Mouse (Mus musculus): Measurements from ENCODE around the gene Npas3. TPM values are rescaled to one million over a fixed set of nuclear protein-coding genes. Genes with fewer than 3 reads are reported as not detected.

The Npas3 gene
- polyA plus RNA-seq, 1 experiment from 2014 or later: 3.7 TPM

DNA sequence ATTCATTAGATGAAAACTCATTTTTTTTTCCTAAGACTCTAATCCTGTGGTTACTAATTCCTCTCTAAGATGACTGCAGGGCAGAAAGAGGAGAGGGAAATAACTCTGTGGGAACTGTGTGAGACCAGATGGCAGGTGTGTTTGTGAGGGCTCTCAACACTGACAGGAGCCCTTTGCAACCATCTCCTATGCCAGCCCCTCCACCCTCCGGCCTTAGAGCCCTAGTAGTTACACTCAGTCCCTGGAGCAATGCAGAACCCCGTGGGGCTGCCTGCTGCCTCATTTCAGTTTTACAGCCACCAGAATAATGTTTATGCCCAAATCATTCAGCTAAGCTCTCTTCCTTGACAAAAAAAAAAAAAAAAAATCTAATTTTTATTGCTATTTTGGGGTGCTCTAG, 604.0 kb downstream of the Npas3 start:
- Histone ChIP-seq H3K4me2 (ENCODE audit: low read length) (no peak overlapping the region), H3K36me3 (ENCODE audit: control insufficient read depth, insufficient read depth, low read length) (no peaks in the 10 kb centered on the region), H3K4me3 (ENCODE audit: low read depth, low read length) (no peak overlapping the region), H3K27me3 (replicated peaks; ENCODE audit: control insufficient read depth, insufficient read depth, low read length) (no peaks in the 10 kb centered on the region), H3K4me1 (replicated peaks; ENCODE audit: control insufficient read depth, insufficient read depth, low read length) (no peaks in the 10 kb centered on the region), H3K9me3 (ENCODE audit: control insufficient read depth, low read length) (no peaks in the 10 kb centered on the region), H3K27ac (ENCODE audit: low read depth) (no peak overlapping the region), H3K9ac (ENCODE audit: low read length) (no peak overlapping the region)
- DNase-seq (ENCODE audit: low spot score) (no peak), ATAC-seq (replicated peaks; ENCODE audit: low FRiP score, low TSS enrichment, low read depth) (no peak)
- WGBS: 72% methylated on average over 2 of the region's 2 CpGs

DNA sequence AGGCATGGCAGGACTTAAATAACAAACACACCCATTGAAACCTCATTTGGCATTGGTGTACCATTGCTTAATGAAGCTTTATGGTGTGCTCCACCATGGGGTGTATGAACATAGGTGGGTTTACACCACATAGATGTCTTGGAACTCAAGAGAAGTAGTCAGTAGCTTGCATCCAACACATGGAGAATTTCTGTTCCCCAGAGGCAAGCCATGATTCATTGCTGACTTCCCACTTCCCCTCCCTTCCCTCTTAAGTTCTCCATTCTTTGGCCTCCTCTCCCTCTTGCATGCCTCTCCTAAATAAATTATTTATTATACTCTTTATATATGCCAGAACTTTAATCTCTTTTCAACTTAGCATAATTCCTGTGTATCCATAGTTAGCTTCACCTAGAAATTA, 611.7 kb downstream of the Npas3 start:
- no peak overlapping the region for H3K4me2 ChIP-seq (ENCODE audit: low read length)
- DNase-seq (ENCODE audit: low spot score) (no peak), ATAC-seq (replicated peaks; ENCODE audit: low FRiP score, low TSS enrichment, low read depth) (no peak)
- no peak overlapping the region for H3K4me3 ChIP-seq (ENCODE audit: low read depth, low read length)
- H3K9ac ChIP-seq (ENCODE audit: low read length): no peak overlapping the region
- H3K4me1 ChIP-seq (replicated peaks; ENCODE audit: control insufficient read depth, insufficient read depth, low read length): no peaks in the 10 kb centered on the region
- no peaks in the 10 kb centered on the region for H3K9me3 ChIP-seq (ENCODE audit: control insufficient read depth, low read length)
- no peak overlapping the region for H3K27ac ChIP-seq (ENCODE audit: low read depth)
- H3K27me3 ChIP-seq (replicated peaks; ENCODE audit: control insufficient read depth, insufficient read depth, low read length): no peaks in the 10 kb centered on the region
- no peaks in the 10 kb centered on the region for H3K36me3 ChIP-seq (ENCODE audit: control insufficient read depth, insufficient read depth, low read length)

DNA sequence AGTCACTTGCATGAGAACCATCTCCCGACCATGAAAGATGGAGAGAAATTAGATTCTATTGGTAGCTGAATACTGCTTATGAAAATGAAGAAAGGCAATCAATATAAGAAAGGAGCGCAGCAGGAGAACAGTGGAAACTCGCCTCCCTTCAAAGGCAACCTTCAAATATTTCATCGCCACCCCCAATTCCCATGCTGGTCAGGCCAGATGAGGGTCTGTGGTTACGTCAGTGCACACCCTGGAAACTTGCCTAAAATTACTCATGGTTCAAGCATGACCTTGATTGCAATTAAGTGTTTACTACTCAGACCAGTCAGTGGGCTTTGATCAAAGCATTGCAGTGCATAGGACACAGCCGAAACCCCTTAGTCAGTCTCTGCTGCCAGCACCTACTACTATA, 613.8 kb downstream of the Npas3 start:
- no peaks in the 10 kb centered on the region for H3K4me1 ChIP-seq (replicated peaks; ENCODE audit: control insufficient read depth, insufficient read depth, low read length)
- H3K4me2 ChIP-seq (ENCODE audit: low read length): no peak overlapping the region
- H3K4me3 ChIP-seq (ENCODE audit: low read depth, low read length): no peak overlapping the region
- H3K36me3 ChIP-seq (ENCODE audit: control insufficient read depth, insufficient read depth, low read length): no peaks in the 10 kb centered on the region
- DNase-seq (ENCODE audit: low spot score) (no peak), ATAC-seq (replicated peaks; ENCODE audit: low FRiP score, low TSS enrichment, low read depth) (no peak)
- H3K9ac ChIP-seq (ENCODE audit: low read length): no peak overlapping the region
- WGBS: 83% methylated on average over 6 of the region's 6 CpGs
- H3K27ac ChIP-seq (ENCODE audit: low read depth): no peak overlapping the region
- no peaks in the 10 kb centered on the region for H3K27me3 ChIP-seq (replicated peaks; ENCODE audit: control insufficient read depth, insufficient read depth, low read length)
- no peaks in the 10 kb centered on the region for H3K9me3 ChIP-seq (ENCODE audit: control insufficient read depth, low read length)

DNA sequence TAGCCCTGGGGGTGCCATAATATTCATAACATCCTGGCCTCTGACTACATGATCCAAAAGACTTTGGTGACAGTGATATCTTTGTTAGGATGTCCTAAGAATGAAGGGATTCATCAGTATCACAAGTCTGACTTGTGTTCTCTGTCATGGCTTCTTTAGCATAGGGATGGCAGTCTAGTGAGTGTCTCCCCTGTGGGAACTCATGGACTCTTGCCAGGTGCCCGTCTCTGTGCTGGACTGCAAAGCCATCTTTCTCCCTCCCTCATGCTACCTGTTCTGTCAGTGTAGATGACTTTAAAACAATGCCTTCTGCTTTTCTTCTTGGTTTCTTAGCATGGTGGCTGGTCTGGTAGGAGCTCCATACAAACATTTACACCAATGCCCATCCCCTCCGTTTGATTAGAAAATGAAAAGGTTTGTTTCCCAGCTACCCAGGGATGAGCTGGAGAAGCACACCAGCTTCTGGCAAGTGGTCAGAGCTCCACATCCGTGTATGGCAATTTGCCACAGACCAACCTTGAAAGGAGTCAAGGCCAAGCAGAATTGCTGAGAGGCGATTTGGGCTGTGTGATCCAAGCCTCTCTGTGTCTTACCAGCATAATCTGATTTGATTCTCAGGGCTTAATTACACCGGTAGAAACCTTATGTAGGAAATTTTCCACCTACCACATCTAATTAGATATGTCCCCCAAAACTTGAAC, 616.1 kb downstream of the Npas3 start:
- Histone ChIP-seq H3K9ac (ENCODE audit: low read length) (no peak overlapping the region), H3K4me1 (replicated peaks; ENCODE audit: control insufficient read depth, insufficient read depth, low read length) (no peaks in the 10 kb centered on the region), H3K4me3 (ENCODE audit: low read depth, low read length) (no peak overlapping the region), H3K9me3 (ENCODE audit: control insufficient read depth, low read length) (no peaks in the 10 kb centered on the region), H3K36me3 (ENCODE audit: control insufficient read depth, insufficient read depth, low read length) (no peaks in the 10 kb centered on the region), H3K4me2 (ENCODE audit: low read length) (no peak overlapping the region), H3K27me3 (replicated peaks; ENCODE audit: control insufficient read depth, insufficient read depth, low read length) (no peaks in the 10 kb centered on the region), H3K27ac (ENCODE audit: low read depth) (no peak overlapping the region)
- 76% methylated on average over 5 of the region's 5 CpGs for WGBS
- ATAC-seq (replicated peaks; ENCODE audit: low FRiP score, low TSS enrichment, low read depth) (no peak), DNase-seq (ENCODE audit: low spot score) (no peak)

DNA sequence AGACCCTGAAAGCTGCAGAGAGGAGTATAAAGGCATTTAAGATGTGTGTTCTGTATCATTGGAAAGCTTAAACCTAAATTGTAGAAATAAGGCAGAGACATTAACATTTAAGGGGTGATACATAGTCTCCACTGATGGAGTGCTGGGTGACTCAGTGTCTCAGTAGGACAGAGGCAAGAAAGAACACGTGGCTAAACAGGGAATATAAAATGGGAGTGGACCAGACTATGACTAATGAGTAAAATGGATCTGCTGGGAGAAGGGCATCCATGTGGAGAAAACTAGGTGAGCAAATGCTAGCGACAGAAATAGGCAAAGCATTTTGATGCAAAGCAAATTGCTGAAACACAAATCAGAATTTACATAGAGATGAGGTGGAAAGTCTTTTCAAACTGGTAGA, 617.2 kb downstream of the Npas3 start:
- DNase-seq (ENCODE audit: low spot score) (no peak), ATAC-seq (replicated peaks; ENCODE audit: low FRiP score, low TSS enrichment, low read depth) (no peak)
- Histone ChIP-seq H3K9ac (ENCODE audit: low read length) (no peak overlapping the region), H3K9me3 (ENCODE audit: control insufficient read depth, low read length) (no peaks in the 10 kb centered on the region), H3K27me3 (replicated peaks; ENCODE audit: control insufficient read depth, insufficient read depth, low read length) (no peaks in the 10 kb centered on the region), H3K27ac (ENCODE audit: low read depth) (no peak overlapping the region), H3K4me2 (ENCODE audit: low read length) (no peak overlapping the region), H3K4me3 (ENCODE audit: low read depth, low read length) (no peak overlapping the region), H3K4me1 (replicated peaks; ENCODE audit: control insufficient read depth, insufficient read depth, low read length) (no peaks in the 10 kb centered on the region), H3K36me3 (ENCODE audit: control insufficient read depth, insufficient read depth, low read length) (no peaks in the 10 kb centered on the region)
- WGBS: 64% methylated on average over 2 of the region's 2 CpGs

DNA sequence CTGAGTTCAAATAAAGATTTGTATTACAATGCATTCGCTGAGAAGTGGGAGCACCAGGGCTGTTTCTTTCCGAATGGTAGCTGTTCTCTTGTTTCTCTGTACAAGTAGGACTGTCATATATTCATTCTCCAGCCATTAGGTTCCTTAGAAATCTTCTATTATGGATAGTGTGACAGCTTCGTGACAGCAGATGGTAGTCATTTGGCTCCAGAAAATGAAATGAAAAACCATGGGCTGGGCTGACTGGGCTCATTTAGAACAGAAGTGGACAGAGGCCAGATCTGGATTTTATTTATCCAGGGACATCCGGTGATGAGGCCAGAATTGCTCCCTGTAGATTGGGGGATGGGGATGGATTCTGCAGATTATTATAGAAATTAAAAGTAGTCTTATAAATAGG, 621.5 kb downstream of the Npas3 start:
- no peak for DNase-seq (ENCODE audit: low spot score)
- Histone ChIP-seq H3K9me3 (ENCODE audit: control insufficient read depth, low read length) (no peaks in the 10 kb centered on the region), H3K4me2 (ENCODE audit: low read length) (no peak overlapping the region), H3K4me3 (ENCODE audit: low read depth, low read length) (no peak overlapping the region), H3K9ac (ENCODE audit: low read length) (no peak overlapping the region), H3K4me1 (replicated peaks; ENCODE audit: control insufficient read depth, insufficient read depth, low read length) (no peaks in the 10 kb centered on the region), H3K36me3 (ENCODE audit: control insufficient read depth, insufficient read depth, low read length) (no peaks in the 10 kb centered on the region), H3K27me3 (replicated peaks; ENCODE audit: control insufficient read depth, insufficient read depth, low read length) (no peaks in the 10 kb centered on the region), H3K27ac (ENCODE audit: low read depth) (no peak overlapping the region)
- 69% methylated on average over 4 of the region's 4 CpGs for WGBS
- ATAC-seq (replicated peaks; ENCODE audit: low FRiP score, low TSS enrichment, low read depth): no peak

DNA sequence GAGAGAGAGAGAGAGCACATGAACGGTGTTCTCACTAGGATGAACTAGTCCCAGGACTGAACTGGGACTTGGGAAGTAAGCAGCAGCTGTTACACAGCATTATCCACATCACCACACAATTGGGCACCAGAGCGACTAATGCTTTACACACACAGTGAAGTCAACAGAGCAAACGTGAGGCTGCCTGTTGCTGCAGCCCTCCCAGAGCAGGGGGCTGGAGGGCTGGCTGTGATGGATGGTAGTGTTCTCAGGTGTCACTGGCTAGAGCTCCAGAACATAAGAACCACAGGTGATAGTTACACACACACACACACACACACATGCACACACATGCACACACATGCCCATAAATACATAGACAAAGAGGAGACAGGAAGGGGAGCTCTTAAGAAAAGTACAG, 626.7 kb downstream of the Npas3 start:
- Histone ChIP-seq H3K27ac (ENCODE audit: low read depth) (no peak overlapping the region), H3K36me3 (ENCODE audit: control insufficient read depth, insufficient read depth, low read length) (no peaks in the 10 kb centered on the region), H3K9me3 (ENCODE audit: control insufficient read depth, low read length) (no peaks in the 10 kb centered on the region), H3K4me2 (ENCODE audit: low read length) (no peak overlapping the region), H3K9ac (ENCODE audit: low read length) (no peak overlapping the region), H3K4me3 (ENCODE audit: low read depth, low read length) (no peak overlapping the region), H3K4me1 (replicated peaks; ENCODE audit: control insufficient read depth, insufficient read depth, low read length) (no peaks in the 10 kb centered on the region), H3K27me3 (replicated peaks; ENCODE audit: control insufficient read depth, insufficient read depth, low read length) (no peaks in the 10 kb centered on the region)
- DNase-seq (ENCODE audit: low spot score) (no peak), ATAC-seq (replicated peaks; ENCODE audit: low FRiP score, low TSS enrichment, low read depth) (no peak)
- WGBS: 62% methylated on average over 3 of the region's 3 CpGs

DNA sequence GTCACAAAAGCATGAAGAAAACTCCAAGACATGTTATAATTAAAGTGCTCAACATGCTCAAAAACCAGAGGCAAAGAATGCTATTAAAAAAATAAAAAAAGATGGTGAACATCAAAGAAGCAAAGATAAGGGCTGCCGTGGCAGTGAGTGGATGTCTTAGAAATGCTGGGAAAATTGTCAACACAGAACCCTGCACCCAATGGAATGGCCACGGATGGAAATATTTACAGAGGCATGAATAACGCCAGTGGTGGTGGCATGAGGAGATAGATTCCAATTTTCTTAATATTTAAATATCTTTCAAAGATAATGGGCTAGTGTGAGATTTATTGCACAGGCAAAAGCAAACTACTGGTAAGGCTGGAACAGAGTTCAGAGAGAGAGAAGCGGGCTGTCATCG, 628.2 kb downstream of the Npas3 start:
- H3K27me3 ChIP-seq (replicated peaks; ENCODE audit: control insufficient read depth, insufficient read depth, low read length): no peaks in the 10 kb centered on the region
- no peak overlapping the region for H3K4me2 ChIP-seq (ENCODE audit: low read length)
- WGBS: 38% methylated on average over 5 of the region's 5 CpGs
- no peaks in the 10 kb centered on the region for H3K36me3 ChIP-seq (ENCODE audit: control insufficient read depth, insufficient read depth, low read length)
- H3K9ac ChIP-seq (ENCODE audit: low read length): no peak overlapping the region
- no peak overlapping the region for H3K4me3 ChIP-seq (ENCODE audit: low read depth, low read length)
- no peaks in the 10 kb centered on the region for H3K9me3 ChIP-seq (ENCODE audit: control insufficient read depth, low read length)
- no peaks in the 10 kb centered on the region for H3K4me1 ChIP-seq (replicated peaks; ENCODE audit: control insufficient read depth, insufficient read depth, low read length)
- H3K27ac ChIP-seq (ENCODE audit: low read depth): no peak overlapping the region
- ATAC-seq (replicated peaks; ENCODE audit: low FRiP score, low TSS enrichment, low read depth): no peak
- DNase-seq (ENCODE audit: low spot score): no peak

DNA sequence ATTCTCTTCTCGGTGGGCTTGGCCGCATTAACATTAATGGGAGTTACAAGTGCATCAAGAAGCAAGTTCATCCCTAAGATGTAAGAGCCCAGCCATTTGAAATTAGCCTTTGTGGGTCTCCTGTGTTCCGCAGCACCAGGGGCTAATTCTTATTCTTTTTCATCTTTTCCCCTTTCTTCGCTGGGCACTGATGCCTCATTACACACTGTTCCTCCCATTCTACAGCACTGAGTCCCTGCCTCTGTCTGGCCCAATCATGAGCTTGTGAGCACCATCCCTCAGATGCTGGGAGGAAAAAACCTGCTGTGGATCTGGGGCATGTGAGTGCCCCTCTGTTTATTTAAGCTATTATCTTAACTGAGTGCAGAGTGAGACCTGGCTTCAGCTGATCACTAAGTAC, 633.2 kb downstream of the Npas3 start:
- no peaks in the 10 kb centered on the region for H3K4me1 ChIP-seq (replicated peaks; ENCODE audit: control insufficient read depth, insufficient read depth, low read length)
- WGBS: 88% methylated on average over 4 of the region's 4 CpGs
- H3K9ac ChIP-seq (ENCODE audit: low read length): no peak overlapping the region
- H3K4me3 ChIP-seq (ENCODE audit: low read depth, low read length): no peak overlapping the region
- ATAC-seq (replicated peaks; ENCODE audit: low FRiP score, low TSS enrichment, low read depth): no peak
- no peaks in the 10 kb centered on the region for H3K27me3 ChIP-seq (replicated peaks; ENCODE audit: control insufficient read depth, insufficient read depth, low read length)
- H3K9me3 ChIP-seq (ENCODE audit: control insufficient read depth, low read length): no peaks in the 10 kb centered on the region
- no peak overlapping the region for H3K27ac ChIP-seq (ENCODE audit: low read depth)
- no peak overlapping the region for H3K4me2 ChIP-seq (ENCODE audit: low read length)
- H3K36me3 ChIP-seq (ENCODE audit: control insufficient read depth, insufficient read depth, low read length): no peaks in the 10 kb centered on the region
- no peak for DNase-seq (ENCODE audit: low spot score)

All from intestine, embryonic 14.5 days (tissue).